In the genomic region with DNA sequence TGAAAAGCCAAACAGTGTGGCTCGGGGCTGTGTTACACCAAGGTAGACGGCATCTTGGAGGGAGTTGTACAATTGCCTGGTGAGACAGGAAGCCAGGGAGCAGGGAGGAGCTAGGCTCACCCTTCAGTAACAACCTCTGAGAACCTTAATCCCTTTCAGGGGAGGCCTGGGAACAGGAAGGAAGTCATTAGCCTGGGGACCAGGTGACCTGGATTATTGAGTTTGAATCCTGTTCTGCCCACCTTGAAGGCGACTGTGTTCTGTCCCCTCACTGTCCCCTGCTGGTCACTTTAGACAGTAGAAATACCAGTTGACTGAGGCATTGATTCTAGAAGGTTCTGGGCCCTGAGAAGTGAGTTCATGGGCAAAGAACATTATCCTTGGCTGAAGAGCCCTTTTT, we compare ENCODE assay signal across 13 mouse cellular contexts. TPM values are rescaled to one million over a fixed set of nuclear protein-coding genes. Genes with fewer than 3 reads are reported as not detected.
DNase-seq lines count a peak whose midpoint lies in the region; ATAC-seq and TF ChIP-seq lines count a peak whose summit lies in the region.
"Had no signal": no experiment of that assay in that cellular context is flagged by ENCODE, and none has a peak within 500 bp of the region (broad histone marks: within the 10 kb centered on the region; RNA-seq: fewer than 3 reads in every experiment).

No protein-coding gene starts in this region.

- no peak for ATAC-seq in kidney, postnatal 0 days (replicated peaks; ENCODE audit: low FRiP score, low read depth)
- ATAC-seq in kidney, embryonic 14.5 days (ENCODE audit: low FRiP score, low TSS enrichment), result no peak
- no peak for ATAC-seq in embryonic facial prominence, embryonic 13.5 days (ENCODE audit: insufficient number of reproducible peaks, insufficient read depth, low FRiP score, low TSS enrichment, low read depth)
- ATAC-seq: CD4-positive, CD25-positive, alpha-beta regulatory T cell, adult 4 months had no signal

- peak; percentile 73 for TF ChIP-seq CTCF in heart, adult 2 months (IDR thresholded peaks at IDR 0.05)
- TF ChIP-seq CTCF in kidney, postnatal 0 days (IDR thresholded peaks at IDR 0.05; ENCODE audit: low read depth), result peak; percentile 61

- H3K9me3 ChIP-seq in kidney, postnatal 0 days (replicated peaks; ENCODE audit: low read length), result no peaks in the 10 kb centered on the region
- no peaks in the 10 kb centered on the region for H3K9me3 ChIP-seq in kidney, embryonic 14.5 days (ENCODE audit: control insufficient read depth, low read length)
- H3K9me3 ChIP-seq in embryonic facial prominence, embryonic 13.5 days, result no peaks in the 10 kb centered on the region

- no peak overlapping the region for H3K4me2 ChIP-seq in kidney, postnatal 0 days (ENCODE audit: low read length)
- no peak overlapping the region for H3K4me2 ChIP-seq in kidney, embryonic 14.5 days (replicated peaks; ENCODE audit: low read depth, low read length)
- H3K4me2 ChIP-seq in embryonic facial prominence, embryonic 13.5 days, result no peak overlapping the region

- no peak for DNase-seq in heart, adult 2 months
- no peak for DNase-seq in heart, adult 8-10 months (ENCODE audit: low spot score)
- no peak for DNase-seq in kidney, postnatal 0 days (ENCODE audit: low spot score)
- peak; percentile 61 for DNase-seq in ES-CJ7 (ENCODE audit: low read depth, low spot score)
- no peak for DNase-seq in adrenal gland, postnatal 25 days
- DNase-seq: thymus, adult 2 months had no signal

- H3K79me2 ChIP-seq in heart, adult 2 months (replicated peaks; ENCODE audit: control insufficient read depth, insufficient read depth, low read length), result peaks cover 4% of the 10 kb centered on the region; the same call in 1 of the 2 replicates

- no peaks in the 10 kb centered on the region for H3K36me3 ChIP-seq in heart, adult 2 months (ENCODE audit: control insufficient read depth, insufficient read depth, low read length)
- H3K36me3 ChIP-seq in kidney, postnatal 0 days (ENCODE audit: insufficient read depth, low read length), result no peaks in the 10 kb centered on the region
- H3K36me3 ChIP-seq in kidney, embryonic 14.5 days (ENCODE audit: control insufficient read depth, insufficient read depth, low read length), result no peaks in the 10 kb centered on the region
- H3K36me3 ChIP-seq in embryonic facial prominence, embryonic 13.5 days, result no peaks in the 10 kb centered on the region

- no peak overlapping the region for H3K4me3 ChIP-seq in heart, adult 2 months
- H3K4me3 ChIP-seq in kidney, postnatal 0 days (replicated peaks; ENCODE audit: low read depth, low read length), result no peak overlapping the region
- H3K4me3 ChIP-seq in kidney, embryonic 14.5 days (ENCODE audit: low read length), result no peak overlapping the region
- H3K4me3 ChIP-seq in embryonic facial prominence, embryonic 13.5 days, result no peak overlapping the region

- TF ChIP-seq POLR2A in heart, adult 2 months (IDR thresholded peaks at IDR 0.05; ENCODE audit: insufficient read depth, low read depth, low read length), result no peak

- TF ChIP-seq EP300 in heart, adult 2 months (IDR thresholded peaks at IDR 0.05; ENCODE audit: insufficient read depth, low read depth, low read length), result 0 out of 2 replicates have a peak, but pooled peaks have one; percentile 36

- H3K27ac ChIP-seq in heart, adult 2 months, result peak overlapping the region; percentile 73
- peak overlapping the region; percentile 47; the same call in 1 of the 2 replicates for H3K27ac ChIP-seq in kidney, postnatal 0 days
- H3K27ac ChIP-seq in kidney, embryonic 14.5 days (ENCODE audit: low read depth, low read length), result no peak overlapping the region; the same call in 1 of the 2 replicates
- H3K27ac ChIP-seq in embryonic facial prominence, embryonic 13.5 days, result peak overlapping the region; percentile 44

- no peaks in the 10 kb centered on the region for H3K27me3 ChIP-seq in heart, adult 2 months (ENCODE audit: control insufficient read depth, insufficient read depth, low read length)
- H3K27me3 ChIP-seq in kidney, postnatal 0 days (ENCODE audit: insufficient read depth, low read length), result no peaks in the 10 kb centered on the region
- no peaks in the 10 kb centered on the region for H3K27me3 ChIP-seq in kidney, embryonic 14.5 days (ENCODE audit: control insufficient read depth, insufficient read depth, low read length)
- no peaks in the 10 kb centered on the region for H3K27me3 ChIP-seq in embryonic facial prominence, embryonic 13.5 days

- H3K9ac ChIP-seq in heart, adult 2 months (ENCODE audit: low read depth, low read length), result no peak overlapping the region
- H3K9ac ChIP-seq in kidney, postnatal 0 days (ENCODE audit: low read depth, low read length), result no peak overlapping the region
- no peak overlapping the region for H3K9ac ChIP-seq in kidney, embryonic 14.5 days (ENCODE audit: low read depth, low read length)
- H3K9ac ChIP-seq in embryonic facial prominence, embryonic 13.5 days, result no peak overlapping the region

- intact Hi-C loops in heart, adult 2 months (cut with DNase I), result no loop called here

- WGBS in heart, adult 2 months, result 36% methylated on average over 3 of the region's 3 CpGs
- WGBS in kidney, postnatal 0 days, result 44% methylated on average over 3 of the region's 3 CpGs
- WGBS in kidney, embryonic 14.5 days, result 40% methylated on average over 3 of the region's 3 CpGs
- WGBS in embryonic facial prominence, embryonic 13.5 days, result 30% methylated on average over 3 of the region's 3 CpGs

- peaks cover 25% of the 10 kb centered on the region for H3K4me1 ChIP-seq in heart, adult 2 months (ENCODE audit: control insufficient read depth, insufficient read depth, low read length)
- H3K4me1 ChIP-seq in kidney, postnatal 0 days (replicated peaks; ENCODE audit: insufficient read depth, low read length), result peaks cover 49% of the 10 kb centered on the region
- H3K4me1 ChIP-seq in kidney, embryonic 14.5 days (ENCODE audit: control insufficient read depth, insufficient read depth, low read length), result peaks cover 51% of the 10 kb centered on the region
- peaks cover 79% of the 10 kb centered on the region for H3K4me1 ChIP-seq in embryonic facial prominence, embryonic 13.5 days

RNA-seq across cellular contexts. Expression of gene Gm21969, which starts 8.9 kb away (rescaled TPM):
- total RNA-seq in heart, adult 2 months (2021), result not detected
- 0.06 TPM in 1 of 2 replicates, not detected in the other for polyA plus RNA-seq in heart, adult 2 months (2012; rRNA removed)
- total RNA-seq in heart, adult 8-10 months (2022), result not detected
- 0.04 TPM in 1 of 2 replicates, not detected in the other for polyA plus RNA-seq in kidney, postnatal 0 days (2015; fragmentation: Nextera tagmentation; extraction: Ambion mirVana)
- polyA plus RNA-seq in kidney, embryonic 14.5 days (2014; fragmentation: Nextera tagmentation; extraction: Ambion mirVana), result not detected in 2 replicates
- polyA plus RNA-seq in embryonic facial prominence, embryonic 13.5 days (2015; fragmentation: Nextera tagmentation; extraction: Ambion mirVana), result not detected in 2 replicates
- not detected in 2 replicates for total RNA-seq in adrenal gland, postnatal 25 days (2021)
- total RNA-seq: hematopoietic stem cell, adult 5-6 weeks; layer of hippocampus, adult 8-10 months; left cerebral cortex, postnatal 25 days had no signal
- polyA plus RNA-seq: CD4-positive, CD25-positive, alpha-beta regulatory T cell, adult 4 months; thymus, adult 2 months had no signal

RNA-seq across cellular contexts. Expression of gene Aldh4a1, which starts 28.6 kb away (rescaled TPM):
- 10 to 100 TPM; 79.7 to 96.7 TPM for total RNA-seq in heart, adult 2 months (2021)
- polyA plus RNA-seq in heart, adult 2 months (2012; rRNA removed), result 120 and 149 TPM in 2 replicates
- 100 to 1,000 TPM in 2 of 4 experiments, 10 to 100 TPM in 2; 96.8 to 104 (median 101) TPM for total RNA-seq in heart, adult 8-10 months (2022)
- polyA plus RNA-seq in kidney, postnatal 0 days (2015; fragmentation: Nextera tagmentation; extraction: Ambion mirVana), result 91.0 and 106 TPM in 2 replicates
- 31.3 and 37.3 TPM in 2 replicates for polyA plus RNA-seq in kidney, embryonic 14.5 days (2014; fragmentation: Nextera tagmentation; extraction: Ambion mirVana)
- polyA plus RNA-seq in embryonic facial prominence, embryonic 13.5 days (2015; fragmentation: Nextera tagmentation; extraction: Ambion mirVana), result 29.5 and 29.6 TPM in 2 replicates
- total RNA-seq in adrenal gland, postnatal 25 days (2021), result 124 and 138 TPM in 2 replicates

RNA-seq across cellular contexts. Expression of gene Tas1r2, which starts 59.3 kb away (rescaled TPM):
- total RNA-seq in heart, adult 2 months (2021), result not detected
- polyA plus RNA-seq in heart, adult 2 months (2012; rRNA removed), result not detected in 2 replicates
- total RNA-seq in heart, adult 8-10 months (2022), result not detected
- polyA plus RNA-seq in kidney, postnatal 0 days (2015; fragmentation: Nextera tagmentation; extraction: Ambion mirVana), result not detected in 2 replicates
- polyA plus RNA-seq in kidney, embryonic 14.5 days (2014; fragmentation: Nextera tagmentation; extraction: Ambion mirVana), result not detected in 2 replicates
- not detected in 2 replicates for polyA plus RNA-seq in embryonic facial prominence, embryonic 13.5 days (2015; fragmentation: Nextera tagmentation; extraction: Ambion mirVana)
- not detected in 2 replicates for total RNA-seq in adrenal gland, postnatal 25 days (2021)
- total RNA-seq: hematopoietic stem cell, adult 5-6 weeks; layer of hippocampus, adult 8-10 months; left cerebral cortex, postnatal 25 days had no signal
- polyA plus RNA-seq: CD4-positive, CD25-positive, alpha-beta regulatory T cell, adult 4 months; spleen, adult 2 months had no signal
